Mouse (Mus musculus) lung, embryonic 14.5 days (tissue): ENCODE measurements around the gene Rere. TPM values are rescaled to one million over a fixed set of nuclear protein-coding genes. Genes with fewer than 3 reads are reported as not detected.
A peak's percentile ranks its signal among the peaks of the same experiment; 100 is the strongest.

Source experiments
- ATAC-seq: fragments of 200-750 bp; cut with Nextera tagmentation; 2 replicates; pipeline ENCODE4 v1.8.0; 2017; ENCODE audit warnings: mild to moderate bottlenecking, moderate TSS enrichment, moderate library complexity; ENCODE audit not compliant: insufficient read depth
- DNase-seq: peaks from one replicate; pipeline ENCODE4 v3.0.0-alpha.2; 2015
- H3K27ac ChIP-seq: fragments of 300-500 bp; sonication (generic); 2 replicates; pipeline ENCODE4 v1.5.1; 2014; ENCODE audit warnings: low read depth, mild to moderate bottlenecking, moderate library complexity
- H3K27me3 ChIP-seq: fragments of 300-500 bp; sonication (generic); 2 replicates; pipeline ENCODE4 v1.6.1; 2014; ENCODE audit warnings: low read length, control low read depth; ENCODE audit not compliant: insufficient read depth
- H3K36me3 ChIP-seq: fragments of 300-500 bp; sonication (generic); 2 replicates; pipeline ENCODE4 v1.6.1; 2014; ENCODE audit warnings: control low read depth; ENCODE audit not compliant: insufficient read depth
- H3K4me1 ChIP-seq: fragments of 300-500 bp; sonication (generic); 2 replicates; pipeline ENCODE4 v1.6.1; 2014; ENCODE audit warnings: antibody characterized with exemption, control low read depth; ENCODE audit not compliant: insufficient read depth
- H3K4me2 ChIP-seq: fragments of 300-500 bp; sonication (generic); 2 replicates; pipeline ENCODE4 v1.6.1; 2014; ENCODE audit warnings: mild to moderate bottlenecking
- H3K4me3 ChIP-seq: fragments of 300-500 bp; sonication (generic); 2 replicates; pipeline ENCODE4 v1.5.1; 2014; ENCODE audit warnings: low read depth, low read length
- H3K9ac ChIP-seq: fragments of 300-500 bp; sonication (generic); 2 replicates; pipeline ENCODE4 v1.6.1; 2014
- H3K9me3 ChIP-seq: fragments of 300-500 bp; sonication (generic); 2 replicates; pipeline ENCODE4 v1.6.1; 2016; ENCODE audit warnings: low read depth, low read length, control low read depth
- CTCF ChIP-seq: IDR thresholded peaks from 2 replicates; pipeline ENCODE4 v1.5.1; 2016; ENCODE audit warnings: antibody characterized with exemption, low read depth
- WGBS: fragments of 180-500 bp; shearing (Covaris S2); extraction: QIAGEN DNeasy Blood & Tissue Kit; methylation state at CpG from one replicate; pipeline ENCODE4 v1.1.7; 2014; 5-methylcytosine and 5-hydroxymethylcytosine counted together
- polyA plus RNA-seq: library from polyadenylated mRNA; unstranded; fragments of >200 nt; fragmentation: Nextera tagmentation; extraction: Ambion mirVana; gene quantifications from 2 replicates; pipeline ENCODE4 v1.2.1, GENCODE M21; 2014

Gene Rere
- polyA plus RNA-seq, 1 experiment from 2014 or later: 41.5 TPM

- no peak for TF ChIP-seq CTCF
- Histone ChIP-seq H3K4me1 (peaks cover 37% of the 10 kb centered on the region), H3K4me3 (no peak overlapping the region), H3K27me3 (no peaks in the 10 kb centered on the region), H3K9me3 (no peaks in the 10 kb centered on the region), H3K36me3 (no peaks in the 10 kb centered on the region), H3K27ac (peak overlapping the region; percentile 65), H3K4me2 (peak overlapping the region; percentile 31; the same call in 1 of the 2 replicates), H3K9ac (peak overlapping the region; percentile 17; the same call in 1 of the 2 replicates)
- peak; percentile 57 for DNase-seq
- ATAC-seq: no peak
- WGBS: 25% methylated on average over 13 of the region's 13 CpGs
Observed at GRCm38 (mm10) chr4:150396826-150397620, 115.6 kb downstream of the Rere start.

GRCm38 (mm10) chr4:150399032-150399431 is 117.6 kb downstream of the Rere start:
- no peaks in the 10 kb centered on the region for H3K9me3 ChIP-seq
- no peak for ATAC-seq
- no peak overlapping the region for H3K4me3 ChIP-seq
- H3K4me1 ChIP-seq: peaks cover 51% of the 10 kb centered on the region
- H3K27me3 ChIP-seq: no peaks in the 10 kb centered on the region
- H3K4me2 ChIP-seq: no peak overlapping the region
- 58% methylated on average over 2 of the region's 2 CpGs for WGBS
- no peaks in the 10 kb centered on the region for H3K36me3 ChIP-seq
- no peak for DNase-seq
- no peak overlapping the region for H3K9ac ChIP-seq
- TF ChIP-seq CTCF: no peak
- H3K27ac ChIP-seq: no peak overlapping the region

GRCm38 (mm10) chr4:150401830-150402607 is 120.6 kb downstream of the Rere start:
- Histone ChIP-seq H3K27ac (no peak overlapping the region), H3K9ac (no peak overlapping the region), H3K36me3 (peaks cover 6% of the 10 kb centered on the region; the same call in 1 of the 2 replicates), H3K4me1 (peaks cover 49% of the 10 kb centered on the region), H3K4me2 (no peak overlapping the region), H3K4me3 (no peak overlapping the region), H3K9me3 (no peaks in the 10 kb centered on the region), H3K27me3 (no peaks in the 10 kb centered on the region)
- ATAC-seq: no peak
- no peak for TF ChIP-seq CTCF
- DNase-seq: peak; percentile 37
- WGBS: 34% methylated on average over 13 of the region's 13 CpGs

GRCm38 (mm10) chr4:150402608-150402985 is 121.2 kb downstream of the Rere start:
- H3K9ac ChIP-seq: no peak overlapping the region
- H3K4me3 ChIP-seq: no peak overlapping the region
- WGBS: 53% methylated on average over 4 of the region's 4 CpGs
- no peaks in the 10 kb centered on the region for H3K9me3 ChIP-seq
- H3K27me3 ChIP-seq: no peaks in the 10 kb centered on the region
- DNase-seq (no peak), ATAC-seq (no peak)
- H3K27ac ChIP-seq: no peak overlapping the region
- TF ChIP-seq CTCF: no peak
- peaks cover 10% of the 10 kb centered on the region for H3K36me3 ChIP-seq
- peaks cover 43% of the 10 kb centered on the region for H3K4me1 ChIP-seq
- H3K4me2 ChIP-seq: no peak overlapping the region

- Histone ChIP-seq H3K4me1 (peaks cover 40% of the 10 kb centered on the region), H3K27me3 (no peaks in the 10 kb centered on the region), H3K4me2 (no peak overlapping the region), H3K9ac (no peak overlapping the region), H3K27ac (peak overlapping the region; percentile 48), H3K36me3 (peaks cover 22% of the 10 kb centered on the region), H3K9me3 (no peaks in the 10 kb centered on the region), H3K4me3 (no peak overlapping the region)
- WGBS: 54% methylated on average over 11 of the region's 11 CpGs
- TF ChIP-seq CTCF: no peak
- DNase-seq: peak; percentile 36
- no peak for ATAC-seq
Observed at GRCm38 (mm10) chr4:150403941-150404340, 122.5 kb downstream of the Rere start.

- Histone ChIP-seq H3K4me3 (no peak overlapping the region), H3K9me3 (no peaks in the 10 kb centered on the region), H3K27ac (peak overlapping the region; percentile 48), H3K27me3 (no peaks in the 10 kb centered on the region), H3K9ac (no peak overlapping the region), H3K4me1 (peaks cover 40% of the 10 kb centered on the region), H3K36me3 (peaks cover 28% of the 10 kb centered on the region), H3K4me2 (no peak overlapping the region)
- TF ChIP-seq CTCF: no peak
- 27% methylated on average over 6 of the region's 6 CpGs for WGBS
- ATAC-seq (no peak), DNase-seq (peak; percentile 59)
Observed at GRCm38 (mm10) chr4:150404583-150404982, 123.1 kb downstream of the Rere start.

GRCm38 (mm10) chr4:150405786-150406185 is 124.3 kb downstream of the Rere start:
- Histone ChIP-seq H3K9ac (no peak overlapping the region), H3K4me2 (no peak overlapping the region), H3K27me3 (no peaks in the 10 kb centered on the region), H3K9me3 (no peaks in the 10 kb centered on the region), H3K4me3 (no peak overlapping the region), H3K4me1 (peaks cover 34% of the 10 kb centered on the region), H3K36me3 (peaks cover 32% of the 10 kb centered on the region), H3K27ac (no peak overlapping the region)
- ATAC-seq (no peak), DNase-seq (no peak)
- TF ChIP-seq CTCF: no peak
- 54% methylated on average over 5 of the region's 5 CpGs for WGBS
